Mouse (Mus musculus) liver, adult 2 months (tissue): ENCODE measurements at regions not wholly inside any gene's neighbourhood (a gene's known extent, or its start where the extent isn't known, plus 50 kb on each side); places are given as distances from the start of the nearest gene placed in this dataset.

ENCODE experiments used
- CTCF ChIP-seq: fragments of 200-500 bp; IDR thresholded peaks from 2 replicates; pipeline ENCODE4 v1.5.1; 2011; ENCODE audit warnings: low read depth, low read length, control low read depth
- POLR2A ChIP-seq: fragments of 200-500 bp; IDR thresholded peaks from 2 replicates; pipeline ENCODE4 v1.6.1; 2011; ENCODE audit warnings: low read length, control low read depth; ENCODE audit not compliant: insufficient read depth; ENCODE audit errors: extremely low read depth

GRCm38 (mm10) chr8:49223841-49224420 is 380.2 kb upstream of the Tenm3 start:
- TF ChIP-seq CTCF (no peak), POLR2A (no peak)
